Mouse (Mus musculus): ENCODE data around the gene Cd160. TPM values are rescaled to one million over a fixed set of nuclear protein-coding genes. Genes with fewer than 3 reads are reported as not detected.

Cd160 gene
- total and polyA plus RNA-seq, 3 experiments: not detected

GRCm38 (mm10) chr3:96872501-96872900, 43.4 kb upstream of the Cd160 start:
- no peak for DNase-seq (ENCODE audit: extremely low read depth)
- Histone ChIP-seq H3K4me2 (ENCODE audit: insufficient read depth, low read depth, poor library complexity, severe bottlenecking) (no peak overlapping the region), H3K9ac (ENCODE audit: insufficient read depth, low read depth) (no peak overlapping the region), H3K4me3 (replicated peaks in 1 of 3; ENCODE audit: low read depth in 2 of 3, low read length in 2 of 3, poor library complexity in 1 of 3) (no peak overlapping the region), H3K36me3 (replicated peaks in 1 of 2; ENCODE audit: control insufficient read depth in 1 of 2, insufficient read depth in 1 of 2, low read length in 1 of 2) (peaks cover 56 to 91% of the 10 kb centered on the region in 2 experiments), H3K9me3 (replicated peaks; ENCODE audit: low read length) (no peaks in the 10 kb centered on the region), H3K27ac (ENCODE audit: insufficient read depth, low read depth) (no peak overlapping the region), H3K79me2 (replicated peaks; ENCODE audit: control insufficient read depth, extremely low read depth, insufficient read depth, poor library complexity, severe bottlenecking) (no peaks in the 10 kb centered on the region), H3K4me1 (ENCODE audit: control insufficient read depth in 1 of 2, insufficient read depth in 2 of 2) (no peaks in the 10 kb centered on the region), H3K27me3 (replicated peaks) (no peaks in the 10 kb centered on the region)
- no peak for TF ChIP-seq KAT2A (IDR thresholded peaks at IDR 0.05; ENCODE audit: insufficient replicate concordance, low read length)
- no peak for TF ChIP-seq JUND (conservative IDR thresholded peaks at IDR 0.05; ENCODE audit: low read depth, low read length)
- TF ChIP-seq POLR2AphosphoS2 (IDR thresholded peaks at IDR 0.05; ENCODE audit: low read depth, low read length): no peak
- no peak for TF ChIP-seq RAD21 (IDR thresholded peaks at IDR 0.05; ENCODE audit: low read depth, low read length)
- no peak for TF ChIP-seq GABPA (IDR thresholded peaks at IDR 0.05; ENCODE audit: insufficient replicate concordance, low read depth, low read length)
- no peak for TF ChIP-seq POLR2A (IDR thresholded peaks at IDR 0.05; ENCODE audit: low read depth, low read length)
- TF ChIP-seq BHLHE40 (IDR thresholded peaks at IDR 0.05; ENCODE audit: low read depth, low read length): no peak
- no peak for TF ChIP-seq CTCF (conservative IDR thresholded peaks at IDR 0.05 in 1 of 2, IDR thresholded peaks at IDR 0.05 in 1 of 2; ENCODE audit: low read depth in 2 of 2, low read length in 2 of 2)
- in situ Hi-C loops (cut with MboI; ENCODE audit: low pct_ligation_motif_present, low pct_unique_long_range_greater_than_20kb, low sequenced_read_pairs): no loop called here
- dilution Hi-C loops (cut with MboI; ENCODE audit: extremely low pct_ligation_motif_present, extremely low pct_unique_long_range_greater_than_20kb, low sequenced_read_pairs): no loop called here

DNA sequence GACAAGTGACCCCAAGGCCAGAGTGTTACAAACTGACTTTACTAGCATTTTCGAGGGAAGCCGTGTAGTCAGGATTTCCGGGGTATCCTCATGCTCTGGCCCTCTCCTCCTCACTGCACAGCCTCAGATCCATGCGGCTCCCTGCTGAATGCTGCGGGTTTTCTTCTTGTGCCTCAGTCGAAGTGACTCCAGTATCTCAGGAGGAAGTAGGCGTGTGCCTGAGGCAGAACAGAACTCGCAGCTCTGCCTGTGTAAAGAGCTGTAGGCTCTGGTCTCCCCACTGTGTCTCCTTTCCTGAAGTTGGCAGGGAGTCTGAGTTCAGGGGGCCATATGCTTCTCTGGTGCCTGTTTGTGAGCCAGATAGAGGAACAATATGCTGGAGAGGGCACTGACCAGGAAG, 41.9 kb upstream of the Cd160 start:
- Histone ChIP-seq H3K27me3 (replicated peaks) (no peaks in the 10 kb centered on the region), H3K4me2 (ENCODE audit: insufficient read depth, low read depth, poor library complexity, severe bottlenecking) (no peak overlapping the region), H3K4me3 (replicated peaks in 1 of 3; ENCODE audit: low read depth in 2 of 3, low read length in 2 of 3, poor library complexity in 1 of 3) (no peak overlapping the region), H3K9me3 (replicated peaks; ENCODE audit: low read length) (no peaks in the 10 kb centered on the region), H3K4me1 (ENCODE audit: control insufficient read depth in 1 of 2, insufficient read depth in 2 of 2) (no peaks in the 10 kb centered on the region), H3K79me2 (replicated peaks; ENCODE audit: control insufficient read depth, extremely low read depth, insufficient read depth, poor library complexity, severe bottlenecking) (no peaks in the 10 kb centered on the region), H3K36me3 (replicated peaks in 1 of 2; ENCODE audit: control insufficient read depth in 1 of 2, insufficient read depth in 1 of 2, low read length in 1 of 2) (peaks cover 56 to 79% of the 10 kb centered on the region in 2 experiments), H3K27ac (ENCODE audit: insufficient read depth, low read depth) (no peak overlapping the region), H3K9ac (ENCODE audit: insufficient read depth, low read depth) (no peak overlapping the region)
- dilution Hi-C loops (cut with MboI; ENCODE audit: extremely low pct_ligation_motif_present, extremely low pct_unique_long_range_greater_than_20kb, low sequenced_read_pairs) (no loop called here), in situ Hi-C loops (cut with MboI; ENCODE audit: low pct_ligation_motif_present, low pct_unique_long_range_greater_than_20kb, low sequenced_read_pairs) (no loop called here)
- TF ChIP-seq JUND (conservative IDR thresholded peaks at IDR 0.05; ENCODE audit: low read depth, low read length) (no peak), MYC (IDR thresholded peaks at IDR 0.05; ENCODE audit: low read depth, low read length) (no peak), USF2 (conservative IDR thresholded peaks at IDR 0.05; ENCODE audit: low read depth, low read length) (no peak)
- no peak for DNase-seq (ENCODE audit: extremely low read depth)

GRCm38 (mm10) chr3:96870270-96870669, 41.1 kb upstream of the Cd160 start:
- dilution Hi-C loops (cut with MboI; ENCODE audit: extremely low pct_ligation_motif_present, extremely low pct_unique_long_range_greater_than_20kb, low sequenced_read_pairs): no loop called here
- Histone ChIP-seq H3K27me3 (replicated peaks) (no peaks in the 10 kb centered on the region), H3K4me3 (replicated peaks in 1 of 3; ENCODE audit: low read depth in 2 of 3, low read length in 2 of 3, poor library complexity in 1 of 3) (no peak overlapping the region), H3K79me2 (replicated peaks; ENCODE audit: control insufficient read depth, extremely low read depth, insufficient read depth, poor library complexity, severe bottlenecking) (no peaks in the 10 kb centered on the region), H3K9me3 (replicated peaks; ENCODE audit: low read length) (no peaks in the 10 kb centered on the region), H3K9ac (ENCODE audit: insufficient read depth, low read depth) (no peak overlapping the region), H3K27ac (ENCODE audit: insufficient read depth, low read depth) (no peak overlapping the region), H3K4me1 (ENCODE audit: control insufficient read depth in 1 of 2, insufficient read depth in 2 of 2) (no peaks in the 10 kb centered on the region), H3K4me2 (ENCODE audit: insufficient read depth, low read depth, poor library complexity, severe bottlenecking) (no peak overlapping the region), H3K36me3 (replicated peaks in 1 of 2; ENCODE audit: control insufficient read depth in 1 of 2, insufficient read depth in 1 of 2, low read length in 1 of 2) (peaks cover 52 to 72% of the 10 kb centered on the region in 2 experiments)
- DNase-seq (ENCODE audit: extremely low read depth): no peak
- in situ Hi-C loops (cut with MboI; ENCODE audit: low pct_ligation_motif_present, low pct_unique_long_range_greater_than_20kb, low sequenced_read_pairs): no loop called here
- TF ChIP-seq USF1 (IDR thresholded peaks at IDR 0.05; ENCODE audit: low read depth, low read length) (no peak), CHD2 (IDR thresholded peaks at IDR 0.05; ENCODE audit: low read length) (no peak), USF2 (conservative IDR thresholded peaks at IDR 0.05; ENCODE audit: low read depth, low read length) (no peak), NRF1 (IDR thresholded peaks at IDR 0.05; ENCODE audit: low read depth, low read length) (no peak), HCFC1 (IDR thresholded peaks at IDR 0.05; ENCODE audit: low read depth, low read length) (no peak), ETS1 (conservative IDR thresholded peaks at IDR 0.05; ENCODE audit: low read depth, low read length) (no peak)

Data from CH12.LX (cell line).